Mouse (Mus musculus) gastrocnemius, postnatal 36 days (tissue): Measurements from ENCODE around the gene Sec31a. TPM values are rescaled to one million over a fixed set of nuclear protein-coding genes. Genes with fewer than 3 reads are reported as not detected.

ENCODE experiments used
- DNase-seq, 2 experiments: peaks; one replicate each; pipeline ENCODE4 v3.0.0; 2022
- intact Hi-C: fragments of 180-260 bp; cut with DNase I; formaldehyde crosslinking; loops from one replicate; pipeline ENCODE4 v1.15.1; 2025
- total RNA-seq, 2 experiments: library from RNA; stranded (reverse); gene quantifications; 2 replicates each; pipeline ENCODE4 v1.2.3; 2021

The Sec31a gene
- total RNA-seq, 2 experiments from 2014 or later: 50.8 to 59.9 TPM

- intact Hi-C loops: loop anchor here (5.0 kb wide), 1 partner anchor 88 kb away; the partner anchor contains the start of gene Lin54
- no peak for DNase-seq
Observed at GRCm38 (mm10) chr5:100414474-100415196, 1.4 kb downstream of the Sec31a start.

GRCm38 (mm10) chr5:100412886-100413285 is 3.1 kb downstream of the Sec31a start:
- intact Hi-C loops: no loop called here

GRCm38 (mm10) chr5:100410281-100410680 is 5.8 kb downstream of the Sec31a start:
- DNase-seq: no peak
- intact Hi-C loops: no loop called here

More at GRCm38 (mm10) chr5:100412886-100413285, 3.1 kb downstream of the Sec31a start:
- DNase-seq: no peak

- intact Hi-C loops: no loop called here
- DNase-seq: no peak
Observed at GRCm38 (mm10) chr5:100408485-100408884, 7.5 kb downstream of the Sec31a start.

- intact Hi-C loops: no loop called here
- no peak for DNase-seq
Observed at GRCm38 (mm10) chr5:100396753-100397152, 19.3 kb downstream of the Sec31a start.

GRCm38 (mm10) chr5:100393681-100394080 is 22.4 kb downstream of the Sec31a start:
- DNase-seq: no peak
- intact Hi-C loops: no loop called here

GRCm38 (mm10) chr5:100392436-100392955 is 23.5 kb downstream of the Sec31a start:
- intact Hi-C loops: no loop called here
- no peak for DNase-seq

- intact Hi-C loops: no loop called here
- DNase-seq: no peak
Observed at GRCm38 (mm10) chr5:100383782-100384510, 32.1 kb downstream of the Sec31a start.

- no peak for DNase-seq
- intact Hi-C loops: no loop called here
Observed at GRCm38 (mm10) chr5:100381094-100381493, 34.9 kb downstream of the Sec31a start.

- intact Hi-C loops: no loop called here
- DNase-seq: no peak
Observed at GRCm38 (mm10) chr5:100380277-100380676, 35.8 kb downstream of the Sec31a start.

GRCm38 (mm10) chr5:100378981-100379380 is 37.1 kb downstream of the Sec31a start:
- no peak for DNase-seq
- intact Hi-C loops: no loop called here

GRCm38 (mm10) chr5:100378211-100378610 is 37.8 kb downstream of the Sec31a start:
- DNase-seq: no peak
- intact Hi-C loops: no loop called here

GRCm38 (mm10) chr5:100377376-100377775 is 38.7 kb downstream of the Sec31a start:
- intact Hi-C loops: no loop called here
- DNase-seq: no peak

- DNase-seq: no peak
- intact Hi-C loops: no loop called here
Observed at GRCm38 (mm10) chr5:100374703-100375102, 41.3 kb downstream of the Sec31a start.

- no peak for DNase-seq
- intact Hi-C loops: no loop called here
Observed at GRCm38 (mm10) chr5:100373952-100374351, 42.1 kb downstream of the Sec31a start.

GRCm38 (mm10) chr5:100370919-100371318 is 45.1 kb downstream of the Sec31a start:
- no peak for DNase-seq
- intact Hi-C loops: no loop called here

- intact Hi-C loops: no loop called here
- DNase-seq: no peak
Observed at GRCm38 (mm10) chr5:100369825-100370459, 46.1 kb downstream of the Sec31a start.

- intact Hi-C loops: no loop called here
- no peak for DNase-seq
Observed at GRCm38 (mm10) chr5:100369093-100369492, 46.9 kb downstream of the Sec31a start.

- no peak for DNase-seq
- intact Hi-C loops: no loop called here
Observed at GRCm38 (mm10) chr5:100368527-100368926, 47.5 kb downstream of the Sec31a start.

GRCm38 (mm10) chr5:100367051-100367450 is 49.0 kb downstream of the Sec31a start:
- intact Hi-C loops: no loop called here
- DNase-seq: no peak

- DNase-seq: no peak
- intact Hi-C loops: no loop called here
Observed at GRCm38 (mm10) chr5:100360296-100360695, 55.7 kb downstream of the Sec31a start.
